Mouse (Mus musculus) hindbrain, embryonic 12.5 days (tissue): Measurements from ENCODE around the gene Trim63. TPM values are rescaled to one million over a fixed set of nuclear protein-coding genes. Genes with fewer than 3 reads are reported as not detected.
A peak's percentile ranks its signal among the peaks of the same experiment; 100 is the strongest.
"Not testable (repeated sequence)": the region's sequence is repeated elsewhere in the genome, so short reads cannot be mapped to it uniquely, and the experiment has no call there.

Source experiments
- ATAC-seq: fragments of 200-750 bp; cut with Nextera tagmentation; 2 replicates; pipeline ENCODE4 v1.8.0; 2017; ENCODE audit warnings: moderate TSS enrichment; ENCODE audit not compliant: low FRiP score
- H3K27ac ChIP-seq: fragments of 300-500 bp; sonication (generic); 2 replicates; pipeline ENCODE4 v1.5.1; 2016; ENCODE audit warnings: mild to moderate bottlenecking
- H3K27me3 ChIP-seq: fragments of 300-500 bp; sonication (generic); 2 replicates; pipeline ENCODE4 v1.6.1; 2016; ENCODE audit warnings: mild to moderate bottlenecking
- H3K36me3 ChIP-seq: fragments of 300-500 bp; sonication (generic); 2 replicates; pipeline ENCODE4 v1.6.1; 2016; ENCODE audit warnings: mild to moderate bottlenecking
- H3K4me1 ChIP-seq: fragments of 300-500 bp; sonication (generic); 2 replicates; pipeline ENCODE4 v1.6.1; 2016
- H3K4me2 ChIP-seq: fragments of 300-500 bp; sonication (generic); replicated peaks from 2 replicates; pipeline ENCODE4 v1.6.1; 2016; ENCODE audit warnings: mild to moderate bottlenecking
- H3K4me3 ChIP-seq: fragments of 300-500 bp; sonication (generic); 2 replicates; pipeline ENCODE4 v1.5.1; 2016; ENCODE audit warnings: mild to moderate bottlenecking
- H3K9ac ChIP-seq: fragments of 300-500 bp; sonication (generic); 2 replicates; pipeline ENCODE4 v1.6.1; 2016; ENCODE audit warnings: mild to moderate bottlenecking, moderate library complexity
- H3K9me3 ChIP-seq: fragments of 300-500 bp; sonication (generic); replicated peaks from 2 replicates; pipeline ENCODE4 v1.6.1; 2016; ENCODE audit warnings: mild to moderate bottlenecking
- WGBS: fragments of 180-500 bp; shearing (Covaris S2); methylation state at CpG from one replicate; pipeline ENCODE4 v1.1.7; 2016; 5-methylcytosine and 5-hydroxymethylcytosine counted together
- polyA plus RNA-seq: library from polyadenylated mRNA; unstranded; fragments of >200 nt; fragmentation: Nextera tagmentation; extraction: Ambion mirVana; gene quantifications from 2 replicates; pipeline ENCODE4 v1.2.1, GENCODE M21; 2016

Trim63 gene
- polyA plus RNA-seq, 1 experiment from 2014 or later, result 0.54 TPM

GRCm38 (mm10) chr4:134288397-134289256 lies 26.3 kb upstream of the Trim63 start:
- H3K9me3 ChIP-seq, result no peaks in the 10 kb centered on the region
- peak overlapping the region; percentile 94 for H3K4me3 ChIP-seq
- H3K4me2 ChIP-seq, result peak overlapping the region; percentile 97
- ATAC-seq, result no peak
- peaks cover 25% of the 10 kb centered on the region for H3K4me1 ChIP-seq
- peak overlapping the region; percentile 100 for H3K27ac ChIP-seq
- WGBS, result 48% methylated on average over 11 of the region's 11 CpGs
- H3K36me3 ChIP-seq, result peaks cover 8% of the 10 kb centered on the region
- peaks cover 9% of the 10 kb centered on the region for H3K27me3 ChIP-seq
- H3K9ac ChIP-seq, result peak overlapping the region; percentile 99

DNA sequence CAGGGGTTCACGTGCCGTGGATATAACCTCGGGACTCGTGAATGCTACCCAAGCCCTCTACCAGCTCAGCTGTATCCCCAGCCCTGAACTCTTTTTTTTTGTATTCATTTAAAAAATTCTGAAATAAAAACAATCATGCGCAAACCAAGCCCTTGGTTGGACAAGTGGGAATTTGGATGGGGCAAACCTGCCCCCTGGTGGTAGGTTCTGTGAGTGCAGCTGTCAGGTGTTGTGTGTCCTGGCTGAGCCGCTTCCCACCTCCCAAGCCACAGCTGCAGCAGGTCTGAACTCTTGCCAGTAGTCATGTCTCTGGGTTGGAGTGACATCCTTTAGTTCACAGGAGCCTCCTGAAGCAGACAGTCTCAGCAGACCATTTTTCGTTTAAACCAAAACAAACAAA lies 22.9 kb upstream of the Trim63 start:
- Histone ChIP-seq H3K4me3 (no peak overlapping the region), H3K4me1 (peaks cover 15% of the 10 kb centered on the region), H3K4me2 (no peak overlapping the region), H3K27me3 (peaks cover 13% of the 10 kb centered on the region), H3K27ac (no peak overlapping the region), H3K9me3 (no peaks in the 10 kb centered on the region), H3K9ac (no peak overlapping the region), H3K36me3 (no peaks in the 10 kb centered on the region)
- 24% methylated on average over 7 of the region's 7 CpGs for WGBS
- ATAC-seq, result no peak

GRCm38 (mm10) chr4:134293061-134293691 lies 21.7 kb upstream of the Trim63 start:
- Histone ChIP-seq H3K9ac (no peak overlapping the region), H3K9me3 (no peaks in the 10 kb centered on the region), H3K4me1 (peaks cover 11% of the 10 kb centered on the region), H3K27me3 (peaks cover 13% of the 10 kb centered on the region), H3K36me3 (no peaks in the 10 kb centered on the region), H3K4me3 (no peak overlapping the region), H3K4me2 (no peak overlapping the region), H3K27ac (no peak overlapping the region)
- ATAC-seq, result no peak
- 72% methylated on average over 18 of the region's 18 CpGs for whole genome bisulfite sequencing

GRCm38 (mm10) chr4:134293692-134294163 lies 21.2 kb upstream of the Trim63 start:
- Histone ChIP-seq H3K27ac (no peak overlapping the region), H3K4me3 (no peak overlapping the region), H3K36me3 (no peaks in the 10 kb centered on the region), H3K9ac (no peak overlapping the region), H3K4me2 (no peak overlapping the region), H3K4me1 (peaks cover 5% of the 10 kb centered on the region; the same call in 1 of the 2 replicates), H3K27me3 (peaks cover 13% of the 10 kb centered on the region), H3K9me3 (no peaks in the 10 kb centered on the region)
- WGBS, result 74% methylated on average over 9 of the region's 9 CpGs
- ATAC-seq, result no peak

GRCm38 (mm10) chr4:134296096-134296495 lies 18.8 kb upstream of the Trim63 start:
- ATAC-seq, result not testable (repeated sequence)
- 89% methylated on average over 4 of the region's 4 CpGs for WGBS

GRCm38 (mm10) chr4:134296523-134296922 lies 18.4 kb upstream of the Trim63 start:
- Histone ChIP-seq H3K27ac (no peak overlapping the region), H3K36me3 (no peaks in the 10 kb centered on the region), H3K9ac (no peak overlapping the region), H3K9me3 (no peaks in the 10 kb centered on the region), H3K4me1 (no peaks in the 10 kb centered on the region), H3K27me3 (peaks cover 13% of the 10 kb centered on the region), H3K4me3 (no peak overlapping the region), H3K4me2 (no peak overlapping the region)
- WGBS, result 91% methylated on average over 4 of the region's 4 CpGs
- ATAC-seq, result no peak

More at GRCm38 (mm10) chr4:134296096-134296495, 18.8 kb upstream of the Trim63 start:
- H3K36me3 ChIP-seq, H3K4me3 ChIP-seq, H3K4me2 ChIP-seq, H3K27ac ChIP-seq, H3K9ac ChIP-seq, H3K9me3 ChIP-seq, H3K4me1 ChIP-seq: not testable (repeated sequence)
- peaks cover 13% of the 10 kb centered on the region for H3K27me3 ChIP-seq

DNA sequence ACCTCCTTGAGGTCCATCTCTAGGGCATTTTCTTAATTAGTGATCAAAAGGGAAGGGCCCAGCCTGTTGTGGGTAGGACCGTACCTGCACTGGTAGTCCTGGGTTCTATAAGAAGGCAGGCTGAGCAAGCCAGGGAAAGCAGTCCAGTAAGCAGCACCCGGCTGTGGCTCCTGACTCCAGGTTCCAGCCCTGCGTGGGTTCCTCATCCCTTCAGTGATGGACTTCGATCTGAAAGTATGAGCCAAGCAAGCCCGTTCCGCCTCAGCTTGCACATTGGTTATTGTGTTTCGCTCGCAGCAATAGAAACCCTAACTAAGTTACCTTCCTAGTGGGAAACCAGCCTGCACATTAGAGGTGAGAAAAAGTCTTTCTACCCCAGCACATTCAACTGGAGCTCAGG lies 17.6 kb upstream of the Trim63 start:
- no peak overlapping the region for H3K4me2 ChIP-seq
- 92% methylated on average over 8 of the region's 8 CpGs for WGBS

GRCm38 (mm10) chr4:134298626-134299497 lies 16.1 kb upstream of the Trim63 start:
- WGBS, result 82% methylated on average over 18 of the region's 19 CpGs
- no peak overlapping the region for H3K4me3 ChIP-seq
- no peak for ATAC-seq

More for the DNA sequence above, 17.6 kb upstream of the Trim63 start:
- Histone ChIP-seq H3K36me3 (no peaks in the 10 kb centered on the region), H3K9ac (no peak overlapping the region), H3K4me1 (no peaks in the 10 kb centered on the region), H3K27ac (no peak overlapping the region), H3K9me3 (no peaks in the 10 kb centered on the region), H3K27me3 (peaks cover 13% of the 10 kb centered on the region), H3K4me3 (no peak overlapping the region)
- no peak for ATAC-seq

DNA sequence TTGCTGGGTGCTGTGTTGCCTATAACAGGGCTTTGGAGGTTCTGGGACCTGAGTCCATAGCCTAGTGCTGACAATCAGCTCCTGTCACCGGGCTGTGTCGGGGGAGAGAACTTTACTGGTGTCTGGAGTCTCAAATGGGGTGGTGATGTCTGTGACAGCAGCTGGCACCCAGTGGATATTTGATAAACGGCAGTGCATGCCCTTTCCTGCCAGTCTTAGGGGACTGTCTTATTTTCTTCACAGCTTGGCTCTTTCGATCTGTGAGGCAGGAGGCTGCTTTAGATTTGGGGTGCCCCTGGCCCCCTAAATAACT lies 15.5 kb upstream of the Trim63 start:
- no peak overlapping the region for H3K4me3 ChIP-seq
- H3K9ac ChIP-seq, result no peak overlapping the region
- H3K36me3 ChIP-seq, result no peaks in the 10 kb centered on the region
- H3K27ac ChIP-seq, result no peak overlapping the region
- no peaks in the 10 kb centered on the region for H3K4me1 ChIP-seq
- no peak overlapping the region for H3K4me2 ChIP-seq
- WGBS, result 69% methylated on average over 4 of the region's 4 CpGs
- ATAC-seq, result no peak
- no peaks in the 10 kb centered on the region for H3K9me3 ChIP-seq
- H3K27me3 ChIP-seq, result no peaks in the 10 kb centered on the region

More at GRCm38 (mm10) chr4:134298626-134299497, 16.1 kb upstream of the Trim63 start:
- Histone ChIP-seq H3K9ac (no peak overlapping the region), H3K27me3 (peaks cover 2% of the 10 kb centered on the region; the same call in 1 of the 2 replicates), H3K4me1 (no peaks in the 10 kb centered on the region), H3K9me3 (no peaks in the 10 kb centered on the region), H3K27ac (no peak overlapping the region), H3K36me3 (no peaks in the 10 kb centered on the region), H3K4me2 (no peak overlapping the region)

DNA sequence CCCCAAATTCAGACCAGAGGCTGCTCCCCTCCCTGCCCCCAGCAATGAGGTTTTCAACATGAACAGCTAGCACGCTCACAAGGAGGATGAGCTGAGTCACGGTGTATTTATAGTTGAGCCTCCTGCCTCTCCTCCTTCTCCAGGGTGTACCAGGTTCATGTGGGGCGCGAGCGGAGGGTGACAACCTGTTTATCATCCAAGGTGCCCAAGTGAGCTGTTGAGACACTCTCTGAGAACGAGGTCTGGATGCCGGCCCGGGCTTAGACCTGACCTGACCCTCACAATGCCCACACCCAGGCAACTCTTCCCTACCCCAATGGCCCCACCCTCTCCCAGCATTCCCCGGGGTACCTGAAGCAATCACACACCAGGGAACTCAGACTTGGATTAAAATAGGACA lies 14.6 kb upstream of the Trim63 start:
- Histone ChIP-seq H3K27ac (no peak overlapping the region), H3K4me2 (no peak overlapping the region), H3K9me3 (no peaks in the 10 kb centered on the region), H3K36me3 (no peaks in the 10 kb centered on the region), H3K9ac (no peak overlapping the region), H3K4me3 (no peak overlapping the region), H3K4me1 (no peaks in the 10 kb centered on the region), H3K27me3 (no peaks in the 10 kb centered on the region)
- ATAC-seq, result no peak
- 83% methylated on average over 9 of the region's 9 CpGs for WGBS

- Histone ChIP-seq H3K9me3 (no peaks in the 10 kb centered on the region), H3K9ac (no peak overlapping the region), H3K4me1 (0 out of 2 replicates have a peak, but pooled peaks cover 2% of the 10 kb centered on the region), H3K36me3 (no peaks in the 10 kb centered on the region), H3K4me3 (no peak overlapping the region), H3K4me2 (no peak overlapping the region), H3K27me3 (no peaks in the 10 kb centered on the region), H3K27ac (no peak overlapping the region)
- WGBS, result 80% methylated on average over 5 of the region's 5 CpGs
- no peak for ATAC-seq
Observed at GRCm38 (mm10) chr4:134302084-134302483, 12.8 kb upstream of the Trim63 start.

GRCm38 (mm10) chr4:134306963-134307362 lies 8.0 kb upstream of the Trim63 start:
- H3K27ac ChIP-seq, result no peak overlapping the region
- no peak for ATAC-seq
- no peak overlapping the region for H3K4me3 ChIP-seq
- 68% methylated on average over 2 of the region's 2 CpGs for WGBS
- H3K27me3 ChIP-seq, result no peaks in the 10 kb centered on the region
- H3K4me2 ChIP-seq, result no peak overlapping the region
- H3K4me1 ChIP-seq, result peaks cover 10% of the 10 kb centered on the region
- H3K9ac ChIP-seq, result no peak overlapping the region
- no peaks in the 10 kb centered on the region for H3K36me3 ChIP-seq
- no peaks in the 10 kb centered on the region for H3K9me3 ChIP-seq
